Mouse (Mus musculus): Measurements from ENCODE around the gene Tmem145.
A peak's percentile ranks its signal among the peaks of the same experiment; 100 is the strongest.
"Not testable (repeated sequence)": the region's sequence is repeated elsewhere in the genome, so short reads cannot be mapped to it uniquely, and the experiment has no call there.

The Tmem145 gene

GRCm38 (mm10) chr7:25305956-25306613 is at the start of gene Tmem145:
Gene Tmem145 (plus strand): TSS chr7:25306106.
- DNase-seq (ENCODE audit: low read depth, low spot score) = peak; percentile 71

- DNase-seq (ENCODE audit: low read depth, low spot score) = no peak
Measured at GRCm38 (mm10) chr7:25261896-25262295, 44.0 kb upstream of the Tmem145 start.

DNA sequence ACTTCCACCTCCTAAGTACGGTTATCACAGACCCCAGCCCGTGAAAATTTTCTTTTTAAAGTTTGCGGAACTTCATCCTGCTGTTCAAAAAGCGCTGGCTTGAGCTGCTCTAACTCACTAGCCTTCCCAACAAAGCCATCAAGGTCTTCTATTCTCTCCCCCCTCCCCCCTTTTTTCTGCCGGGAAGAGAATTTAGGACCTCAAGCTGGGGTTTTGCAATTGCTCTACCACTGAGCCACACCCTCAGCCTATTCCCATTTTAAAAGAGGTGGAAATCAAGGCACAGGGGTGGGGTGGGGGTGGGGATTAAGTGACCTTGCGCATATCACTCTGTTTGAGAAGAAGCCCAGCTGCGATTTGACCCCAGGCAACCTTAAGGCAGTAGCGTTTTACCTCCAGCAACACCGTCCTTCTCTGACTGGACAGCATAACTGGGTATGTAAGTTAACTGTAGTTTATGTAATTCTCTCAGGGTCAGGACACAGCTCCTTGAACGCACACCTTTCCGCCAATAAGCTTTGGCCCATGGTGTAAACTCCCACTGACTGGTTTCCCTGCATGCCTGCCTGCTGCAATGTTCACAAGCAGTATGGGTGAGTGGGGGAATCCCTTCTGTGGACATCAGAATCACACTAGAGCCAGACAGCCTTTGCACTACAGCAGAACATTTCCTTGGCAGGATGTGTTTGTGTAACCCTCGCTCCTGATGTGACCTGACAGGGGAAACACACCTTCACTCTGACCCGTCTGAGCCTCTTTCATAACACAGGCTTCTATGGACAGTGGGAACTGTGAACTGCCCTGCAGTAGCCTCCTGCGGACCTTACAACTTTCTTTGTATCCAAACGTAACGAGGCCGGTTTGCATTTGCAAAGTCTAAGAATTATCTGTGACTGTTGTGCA is 41.7 kb upstream of the Tmem145 start:
- DNase-seq (ENCODE audit: low read depth, low spot score) = no peak

DNA sequence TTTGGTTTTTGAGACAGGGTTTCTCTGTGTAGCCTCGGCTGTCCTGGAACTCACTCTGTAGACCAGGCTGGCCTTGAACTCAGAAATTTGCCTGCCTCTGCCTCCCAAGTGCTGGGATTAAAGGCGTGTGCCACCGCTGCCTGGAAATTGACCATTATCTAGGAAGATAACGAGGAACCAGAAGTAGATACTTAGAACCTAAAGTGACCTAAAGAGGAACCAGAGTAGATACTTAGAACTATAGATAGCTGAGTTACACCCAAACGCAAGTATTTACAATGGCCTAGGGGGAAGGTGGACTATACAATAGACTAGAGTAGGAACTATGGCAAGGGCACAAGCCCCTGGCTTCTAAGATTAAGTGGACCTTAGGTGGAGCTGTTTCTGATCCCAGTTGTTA is 40.2 kb upstream of the Tmem145 start:
- DNase-seq (ENCODE audit: low read depth, low spot score) = not testable (repeated sequence)

DNA sequence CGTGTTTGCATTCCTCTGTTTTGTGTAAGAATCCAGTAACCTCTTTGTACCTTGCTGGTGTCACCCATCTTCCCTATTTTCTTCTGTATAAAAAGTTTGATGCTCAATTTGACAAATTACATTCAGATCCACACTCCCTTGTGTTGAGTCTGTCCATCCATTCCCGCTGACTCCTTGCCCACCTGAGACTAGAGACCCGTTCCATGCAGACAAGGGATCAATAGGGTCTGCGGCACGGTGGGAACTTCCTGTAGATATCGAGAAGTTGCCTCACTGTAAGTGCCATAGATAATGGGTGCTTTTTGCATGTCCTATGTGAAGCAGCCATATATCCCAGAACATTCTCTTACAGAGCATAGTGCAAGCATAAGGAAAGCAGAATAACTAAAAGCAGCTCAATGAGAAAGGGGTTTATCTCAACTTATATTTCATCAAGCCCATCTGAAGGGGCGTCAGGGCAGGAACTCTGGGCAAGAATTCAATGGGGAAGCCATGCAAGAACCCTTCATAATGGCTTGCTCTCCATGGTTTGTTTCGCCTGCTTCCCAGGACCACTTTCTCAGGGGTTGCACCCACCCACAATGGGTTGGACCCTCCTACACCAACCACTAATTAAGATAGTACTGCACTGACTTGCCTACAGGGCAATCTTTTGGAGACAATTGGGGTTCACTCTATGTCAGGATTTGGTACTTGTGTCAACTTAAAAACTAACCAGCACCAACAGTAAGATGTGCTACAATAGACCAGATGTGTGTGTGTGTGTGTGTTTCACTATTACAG is 39.5 kb upstream of the Tmem145 start:
- no peak for DNase-seq (ENCODE audit: low read depth, low spot score)

DNA sequence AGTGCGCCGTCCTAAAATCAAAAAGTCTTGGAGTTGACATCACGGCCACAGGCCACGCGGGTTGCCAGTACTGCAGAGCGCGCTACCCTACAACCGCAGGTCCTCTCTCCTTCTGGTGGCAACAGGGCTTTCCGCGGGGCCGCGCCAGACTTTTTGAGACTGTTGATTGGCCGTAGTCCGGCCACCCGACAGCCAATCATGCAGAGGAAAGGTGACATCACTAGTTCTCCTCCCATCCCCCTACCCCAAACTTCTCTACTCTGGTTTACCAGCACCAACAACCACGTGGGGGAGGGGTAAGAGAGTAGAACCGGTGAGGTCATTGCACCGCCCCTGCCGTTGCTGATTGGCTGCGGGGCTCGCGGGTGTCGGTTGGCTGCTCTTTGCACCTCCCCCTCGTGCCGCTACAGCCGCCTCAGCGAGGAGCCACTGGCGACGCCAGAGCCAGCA is 38.6 kb upstream of the Tmem145 start, which contains the start of gene Cic:
Gene Cic (plus strand): TSS at position 404 of the 450 bp plus-strand sequence.
- peak; percentile 100 for DNase-seq (ENCODE audit: low read depth, low spot score)

- DNase-seq (ENCODE audit: low read depth, low spot score) = peak; percentile 100
Measured at GRCm38 (mm10) chr7:25267751-25268463, 38.0 kb upstream of the Tmem145 start.

- no peak for DNase-seq (ENCODE audit: low read depth, low spot score)
Measured at GRCm38 (mm10) chr7:25268588-25268987, 37.3 kb upstream of the Tmem145 start.

GRCm38 (mm10) chr7:25269029-25269428 is 36.9 kb upstream of the Tmem145 start:
- DNase-seq (ENCODE audit: low read depth, low spot score) = no peak

DNA sequence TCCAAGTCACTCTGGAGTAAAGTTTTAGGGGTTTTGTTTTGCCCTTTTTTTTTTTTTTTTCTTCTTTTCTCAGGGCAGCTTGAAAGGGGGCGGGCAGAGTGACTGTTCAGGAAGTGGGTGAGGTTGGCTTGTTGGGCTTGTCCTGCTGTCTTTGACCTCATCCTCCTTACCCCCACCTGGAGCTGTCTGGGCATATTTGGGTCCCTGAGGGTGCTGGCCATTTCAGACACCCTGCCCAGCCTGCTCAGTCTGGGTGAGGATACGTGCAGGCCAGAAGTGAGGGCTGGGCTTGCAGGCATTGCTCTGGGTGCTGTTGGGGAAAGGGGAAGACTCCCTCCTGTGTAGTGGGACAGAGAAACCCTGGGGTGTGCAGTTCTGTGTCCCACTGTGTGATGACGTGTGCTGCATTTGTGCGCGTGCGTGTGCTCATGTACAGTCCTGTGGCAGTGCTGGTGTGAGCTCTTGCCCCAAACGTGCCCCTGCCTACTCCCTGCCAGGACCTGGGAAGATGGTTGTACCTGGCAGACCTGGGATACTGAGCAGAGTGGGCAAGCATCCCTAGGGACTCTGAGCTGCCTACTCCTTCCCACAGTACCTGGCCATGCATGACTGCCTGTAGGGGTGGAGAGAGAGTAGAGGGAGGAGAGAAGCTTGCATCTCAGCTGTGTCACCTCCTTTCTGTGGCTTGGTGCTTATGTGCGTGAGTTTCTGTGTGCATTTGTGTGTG is 36.2 kb upstream of the Tmem145 start:
- peak; percentile 22 for DNase-seq (ENCODE audit: low read depth, low spot score)

GRCm38 (mm10) chr7:25270652-25271633 is 35.0 kb upstream of the Tmem145 start:
- no peak for DNase-seq (ENCODE audit: low read depth, low spot score)

DNA sequence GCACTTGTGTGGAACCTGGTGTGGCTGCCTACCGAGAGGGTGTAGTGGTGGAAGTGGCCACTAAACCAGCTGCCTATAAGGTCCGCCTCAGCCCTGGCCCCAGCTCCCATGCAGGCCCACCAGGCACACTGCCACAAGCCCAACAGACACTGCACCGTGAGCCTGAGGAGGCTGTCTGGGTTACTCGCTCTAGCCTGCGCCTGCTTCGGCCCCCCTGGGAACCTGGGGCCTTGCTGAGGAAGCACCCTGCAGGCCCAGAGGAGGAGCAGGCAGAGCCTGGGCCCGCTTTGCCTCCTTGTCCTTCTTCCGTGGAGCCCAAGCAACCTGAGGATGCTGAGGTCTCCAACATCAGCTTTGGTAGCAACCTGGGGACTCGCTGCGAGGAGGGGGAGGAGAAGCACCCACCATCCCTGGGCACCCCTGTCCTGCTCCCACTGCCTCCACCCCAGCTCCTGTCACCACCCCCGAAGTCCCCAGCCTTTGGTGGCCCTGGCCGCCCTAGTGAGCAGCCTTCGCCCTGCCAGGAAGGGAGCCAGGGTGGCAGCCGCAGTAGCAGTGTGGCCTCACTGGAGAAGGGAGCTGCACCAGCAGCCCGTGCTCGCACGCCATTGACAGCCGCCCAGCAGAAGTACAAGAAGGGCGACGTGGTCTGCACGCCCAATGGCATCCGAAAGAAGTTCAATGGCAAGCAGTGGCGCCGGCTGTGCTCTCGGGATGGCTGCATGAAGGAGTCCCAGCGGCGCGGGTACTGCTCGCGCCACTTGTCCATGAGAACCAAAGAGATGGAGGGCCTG is 34.1 kb upstream of the Tmem145 start:
- DNase-seq (ENCODE audit: low read depth, low spot score) = no peak

GRCm38 (mm10) chr7:25272445-25273258 is 33.3 kb upstream of the Tmem145 start:
- DNase-seq (ENCODE audit: low read depth, low spot score) = no peak

DNA sequence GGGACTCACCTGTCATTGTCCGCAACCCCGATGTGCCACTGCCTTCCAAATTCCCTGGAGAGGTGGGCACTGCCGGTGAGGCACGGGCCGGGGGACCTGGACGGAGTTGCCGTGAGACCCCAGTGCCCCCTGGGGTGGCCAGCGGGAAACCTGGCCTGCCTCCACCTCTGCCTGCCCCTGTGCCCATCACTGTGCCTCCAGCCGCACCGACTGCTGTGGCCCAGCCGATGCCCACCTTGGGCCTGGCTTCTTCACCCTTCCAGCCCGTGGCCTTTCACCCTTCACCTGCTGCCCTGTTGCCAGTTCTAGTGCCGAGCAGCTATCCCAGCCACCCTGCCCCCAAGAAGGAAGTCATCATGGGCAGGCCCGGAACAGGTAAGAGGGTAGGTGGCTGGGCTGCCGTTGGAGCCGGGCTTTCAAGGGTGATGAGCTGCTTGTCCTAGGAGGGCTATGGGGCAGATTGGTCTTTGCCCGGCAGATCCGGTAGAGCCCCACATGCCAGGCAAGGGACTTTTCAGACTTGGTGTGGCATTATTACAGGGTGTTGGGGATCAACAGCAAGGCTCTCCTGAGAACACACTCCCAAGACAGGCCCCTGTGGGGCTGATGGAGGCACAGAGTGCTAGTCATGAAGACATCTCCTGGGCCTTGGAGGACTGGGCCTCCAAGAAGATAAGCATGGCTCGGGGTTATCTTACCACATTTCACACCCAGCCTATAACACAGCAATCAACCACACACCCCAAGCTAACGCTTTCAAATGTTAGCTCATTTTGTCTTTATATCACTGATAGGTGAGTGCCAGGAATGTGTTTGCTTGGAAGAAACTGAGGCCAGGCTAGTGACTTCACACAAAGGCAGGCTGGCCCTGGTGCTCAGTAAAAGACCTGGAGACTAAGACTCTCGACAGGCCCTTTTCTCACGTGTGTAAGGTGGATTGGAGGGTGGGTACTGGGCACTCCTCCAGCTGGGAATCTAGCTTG is 32.4 kb upstream of the Tmem145 start:
- DNase-seq (ENCODE audit: low read depth, low spot score) = no peak

DNA sequence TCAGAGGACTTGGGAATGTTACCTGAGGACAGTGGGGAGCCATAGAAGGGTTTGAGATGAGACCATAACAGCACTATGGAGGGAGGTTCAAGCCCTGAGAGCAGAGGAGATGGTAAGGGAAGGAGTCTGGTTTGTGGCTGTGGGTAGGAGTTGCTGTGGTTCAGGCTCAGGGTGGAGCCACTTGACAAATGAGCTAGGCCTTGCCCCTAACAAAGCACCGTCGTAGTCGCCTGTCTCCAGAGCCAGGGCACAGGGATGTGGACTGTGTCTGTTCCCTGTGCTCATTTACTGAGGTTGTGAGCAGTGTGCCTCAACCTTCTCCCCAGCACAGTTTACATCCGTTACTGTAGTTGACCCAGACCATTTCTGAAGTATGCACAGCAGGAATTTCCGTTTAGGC is 31.3 kb upstream of the Tmem145 start:
- DNase-seq (ENCODE audit: low read depth, low spot score) = no peak

GRCm38 (mm10) chr7:25274996-25275395 is 30.9 kb upstream of the Tmem145 start:
- no peak for DNase-seq (ENCODE audit: low read depth, low spot score)

All from brain, adult 2 months (tissue).